Mouse (Mus musculus) kidney, postnatal 0 days (tissue): Measurements from ENCODE around the gene Cntn5. TPM values are rescaled to one million over a fixed set of nuclear protein-coding genes. Genes with fewer than 3 reads are reported as not detected.

ENCODE experiments used
- ATAC-seq: fragments of 200-750 bp; cut with Nextera tagmentation; replicated peaks from 2 replicates; pipeline ENCODE4 v1.8.0; 2017; ENCODE audit warnings: low read depth, moderate number of reproducible peaks, moderate TSS enrichment, moderate library complexity; ENCODE audit not compliant: low FRiP score
- DNase-seq: peaks from one replicate; pipeline ENCODE4 v3.0.0-alpha.2; 2016; ENCODE audit warnings: low spot score
- H3K27ac ChIP-seq: fragments of 300-500 bp; sonication (generic); 2 replicates; pipeline ENCODE4 v1.5.1; 2014; ENCODE audit warnings: mild to moderate bottlenecking
- H3K27me3 ChIP-seq: fragments of 300-500 bp; sonication (generic); 2 replicates; pipeline ENCODE4 v1.6.1; 2014; ENCODE audit warnings: low read length, mixed read lengths; ENCODE audit not compliant: insufficient read depth
- H3K36me3 ChIP-seq: fragments of 300-500 bp; sonication (generic); 2 replicates; pipeline ENCODE4 v1.6.1; 2014; ENCODE audit warnings: low read length, mixed read lengths; ENCODE audit not compliant: insufficient read depth
- H3K4me1 ChIP-seq: fragments of 300-500 bp; sonication (generic); replicated peaks from 2 replicates; pipeline ENCODE4 v1.6.1; 2014; ENCODE audit warnings: antibody characterized with exemption, low read length, mixed read lengths; ENCODE audit not compliant: insufficient read depth
- H3K4me2 ChIP-seq: fragments of 300-500 bp; sonication (generic); 2 replicates; pipeline ENCODE4 v1.6.1; 2014; ENCODE audit warnings: mild to moderate bottlenecking, low read length, moderate library complexity, mixed read lengths
- H3K4me3 ChIP-seq: fragments of 300-500 bp; sonication (generic); replicated peaks from 2 replicates; pipeline ENCODE4 v1.5.1; 2014; ENCODE audit warnings: low read depth, low read length
- H3K9ac ChIP-seq: fragments of 300-500 bp; sonication (generic); 2 replicates; pipeline ENCODE4 v1.6.1; 2014; ENCODE audit warnings: low read depth, low read length
- H3K9me3 ChIP-seq: fragments of 300-500 bp; sonication (generic); replicated peaks from 2 replicates; pipeline ENCODE4 v1.6.1; 2016; ENCODE audit warnings: low read length, inconsistent platforms, mixed read lengths
- CTCF ChIP-seq: IDR thresholded peaks from 2 replicates; pipeline ENCODE4 v1.5.1; 2016; ENCODE audit warnings: antibody characterized with exemption, low read depth, mild to moderate bottlenecking, moderate library complexity
- WGBS: fragments of 180-500 bp; shearing (Covaris S2); extraction: QIAGEN DNeasy Blood & Tissue Kit; methylation state at CpG from one replicate; pipeline ENCODE4 v1.1.7; 2014; 5-methylcytosine and 5-hydroxymethylcytosine counted together
- polyA plus RNA-seq: library from polyadenylated mRNA; unstranded; fragments of >200 nt; fragmentation: Nextera tagmentation; extraction: Ambion mirVana; gene quantifications from 2 replicates; pipeline ENCODE4 v1.2.1, GENCODE M21; 2015

The Cntn5 gene
- polyA plus RNA-seq, 1 experiment from 2014 or later = 0.43 TPM

DNA sequence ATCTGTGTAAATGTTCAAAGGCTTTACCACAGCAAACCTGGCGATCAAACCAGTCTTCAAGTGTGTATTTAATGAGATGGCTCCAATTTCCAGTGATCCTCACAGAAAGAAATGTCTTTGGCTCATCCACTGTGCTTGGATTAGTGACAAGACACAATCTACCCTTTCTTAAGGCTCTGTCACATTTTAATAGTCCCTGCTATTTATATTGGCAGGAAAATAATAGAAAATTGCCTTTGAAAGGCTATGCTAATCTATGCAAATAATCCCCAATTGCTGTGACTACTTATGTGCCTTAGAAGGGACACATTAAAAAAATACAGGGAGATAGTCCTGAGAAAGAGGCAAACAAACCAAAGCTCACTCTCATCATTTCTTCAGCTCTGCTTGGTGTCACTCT lies 672.5 kb downstream of the Cntn5 start:
- Histone ChIP-seq H3K9me3 (no peaks in the 10 kb centered on the region), H3K9ac (no peak overlapping the region), H3K27ac (no peak overlapping the region), H3K4me3 (no peak overlapping the region), H3K27me3 (no peaks in the 10 kb centered on the region), H3K4me1 (no peaks in the 10 kb centered on the region), H3K36me3 (no peaks in the 10 kb centered on the region), H3K4me2 (no peak overlapping the region)
- no peak for DNase-seq
- no peak for TF ChIP-seq CTCF
- no peak for ATAC-seq
- WGBS = 72% methylated on average over 1 of the region's 1 CpGs

DNA sequence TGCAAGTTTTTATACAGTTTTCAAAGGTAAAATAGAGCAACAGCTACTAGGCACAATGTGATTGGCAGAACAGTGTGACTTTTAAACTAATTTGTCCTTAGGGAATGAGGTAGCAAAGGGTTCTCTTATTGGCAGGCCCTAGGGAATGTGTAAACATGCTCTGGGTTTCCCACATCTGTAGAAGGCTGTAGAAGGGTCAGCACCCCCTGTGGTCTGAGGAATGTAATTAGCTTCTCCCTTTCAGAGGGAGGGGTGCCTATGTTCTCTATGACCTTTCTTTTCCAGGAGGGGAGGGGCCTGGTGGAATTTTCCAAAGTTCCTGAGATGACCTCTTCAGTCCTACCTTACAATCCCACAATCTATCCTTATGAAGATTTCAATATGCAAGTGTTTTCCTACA lies 673.6 kb downstream of the Cntn5 start:
- no peaks in the 10 kb centered on the region for H3K36me3 ChIP-seq
- no peak overlapping the region for H3K4me3 ChIP-seq
- TF ChIP-seq CTCF = no peak
- H3K9me3 ChIP-seq = no peaks in the 10 kb centered on the region
- H3K4me2 ChIP-seq = no peak overlapping the region
- no peak for DNase-seq
- H3K27me3 ChIP-seq = no peaks in the 10 kb centered on the region
- no peak overlapping the region for H3K9ac ChIP-seq
- no peak overlapping the region for H3K27ac ChIP-seq
- no peak for ATAC-seq
- H3K4me1 ChIP-seq = no peaks in the 10 kb centered on the region

DNA sequence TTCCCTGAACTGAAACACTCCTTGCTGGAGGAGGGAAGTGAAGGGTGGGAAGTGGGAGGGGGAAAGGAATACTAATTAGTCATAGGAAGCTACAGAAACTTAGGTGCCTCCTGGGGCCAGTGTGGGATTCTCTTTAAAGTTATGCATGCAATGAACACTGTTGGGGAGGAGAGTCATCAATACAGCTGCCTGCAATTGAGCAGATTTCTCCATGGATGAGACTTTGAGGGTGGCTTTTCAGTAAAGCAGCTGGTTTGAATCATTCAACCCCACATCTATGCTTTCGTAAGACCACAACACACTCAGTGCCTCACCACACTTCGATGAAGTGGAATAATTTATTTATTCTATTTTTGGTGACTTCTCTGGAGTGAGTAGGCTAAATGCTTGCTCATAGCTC lies 674.9 kb downstream of the Cntn5 start:
- Histone ChIP-seq H3K9me3 (no peaks in the 10 kb centered on the region), H3K27ac (no peak overlapping the region), H3K36me3 (no peaks in the 10 kb centered on the region), H3K4me1 (no peaks in the 10 kb centered on the region), H3K4me2 (no peak overlapping the region), H3K4me3 (no peak overlapping the region), H3K27me3 (no peaks in the 10 kb centered on the region), H3K9ac (no peak overlapping the region)
- TF ChIP-seq CTCF = no peak
- DNase-seq (peak; percentile 6), ATAC-seq (no peak)
- 40% methylated on average over 2 of the region's 2 CpGs for WGBS

GRCm38 (mm10) chr9:10226013-10226412 lies 678.6 kb downstream of the Cntn5 start:
- Histone ChIP-seq H3K27ac (no peak overlapping the region), H3K9ac (no peak overlapping the region), H3K4me1 (no peaks in the 10 kb centered on the region), H3K9me3 (no peaks in the 10 kb centered on the region), H3K4me3 (no peak overlapping the region), H3K27me3 (no peaks in the 10 kb centered on the region), H3K36me3 (no peaks in the 10 kb centered on the region), H3K4me2 (no peak overlapping the region)
- DNase-seq = no peak
- WGBS = 41% methylated on average over 2 of the region's 2 CpGs
- no peak for TF ChIP-seq CTCF
- no peak for ATAC-seq

DNA sequence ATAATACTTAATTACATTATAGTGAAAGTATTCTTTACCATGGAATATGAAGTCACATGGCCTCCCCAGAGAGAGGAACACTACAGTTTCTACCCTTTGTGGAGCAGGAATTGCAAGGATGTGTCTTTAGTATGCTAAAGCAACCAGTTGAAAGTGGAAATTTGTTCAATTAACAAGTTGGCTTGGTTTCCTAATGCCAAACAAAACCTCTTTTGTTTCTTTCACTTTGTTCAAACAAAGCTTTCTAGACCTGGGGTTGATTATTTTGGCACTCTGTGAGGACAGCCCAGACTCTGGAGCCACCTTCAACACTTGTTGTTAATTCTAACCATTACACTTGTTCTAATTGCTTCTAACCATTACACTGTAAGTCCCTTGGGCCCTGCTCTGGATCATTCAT lies 718.5 kb downstream of the Cntn5 start:
- Histone ChIP-seq H3K27me3 (no peaks in the 10 kb centered on the region), H3K9ac (no peak overlapping the region), H3K36me3 (no peaks in the 10 kb centered on the region), H3K9me3 (no peaks in the 10 kb centered on the region), H3K27ac (no peak overlapping the region), H3K4me2 (no peak overlapping the region), H3K4me3 (no peak overlapping the region), H3K4me1 (no peaks in the 10 kb centered on the region)
- no peak for ATAC-seq
- no peak for TF ChIP-seq CTCF
- no peak for DNase-seq

GRCm38 (mm10) chr9:10170526-10170925 lies 734.0 kb downstream of the Cntn5 start:
- TF ChIP-seq CTCF = no peak
- no peak for ATAC-seq
- WGBS = 95% methylated on average over 3 of the region's 3 CpGs

DNA sequence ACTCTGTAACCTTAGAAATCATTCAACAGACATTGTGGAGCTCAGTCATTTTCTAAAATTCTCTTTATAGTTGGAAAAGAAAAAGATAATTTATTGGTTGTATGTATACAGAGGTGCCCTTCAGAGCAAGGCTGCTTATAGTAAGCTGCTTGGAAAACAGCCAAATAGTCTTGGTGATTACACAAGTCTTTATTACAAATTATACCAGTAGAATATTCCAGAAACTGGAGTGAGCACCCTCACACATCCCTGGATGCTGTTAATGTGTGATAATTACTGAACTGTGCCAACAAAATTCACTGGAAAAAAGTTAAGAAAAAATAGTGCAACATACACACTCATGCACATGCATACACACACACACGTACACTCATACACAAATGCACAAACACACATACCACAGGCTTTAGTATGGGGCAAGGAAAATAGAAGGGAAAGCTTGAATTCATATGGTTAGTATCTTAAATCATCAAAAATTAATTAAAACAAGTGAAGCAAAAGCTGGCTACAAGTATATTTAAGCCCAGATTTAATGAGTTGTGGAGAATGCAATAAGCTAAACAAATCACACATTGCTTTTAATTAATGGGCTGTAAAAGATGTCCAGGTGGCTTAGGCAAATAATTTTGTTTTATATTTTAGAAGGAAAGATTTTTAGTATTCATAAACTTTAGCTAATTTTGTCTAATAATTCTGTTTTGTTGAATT lies 783.1 kb downstream of the Cntn5 start:
- H3K27me3 ChIP-seq = no peaks in the 10 kb centered on the region

More at GRCm38 (mm10) chr9:10170526-10170925, 734.0 kb downstream of the Cntn5 start:
- no peaks in the 10 kb centered on the region for H3K36me3 ChIP-seq
- no peak for DNase-seq
- no peak overlapping the region for H3K9ac ChIP-seq
- H3K4me1 ChIP-seq = no peaks in the 10 kb centered on the region
- no peak overlapping the region for H3K4me2 ChIP-seq
- H3K4me3 ChIP-seq = no peak overlapping the region
- H3K27me3 ChIP-seq = no peaks in the 10 kb centered on the region
- H3K27ac ChIP-seq = no peak overlapping the region
- no peaks in the 10 kb centered on the region for H3K9me3 ChIP-seq

More for the DNA sequence above, 783.1 kb downstream of the Cntn5 start:
- H3K9ac ChIP-seq = no peak overlapping the region
- DNase-seq (no peak), ATAC-seq (no peak)
- H3K4me3 ChIP-seq = no peak overlapping the region
- no peak for TF ChIP-seq CTCF
- no peak overlapping the region for H3K27ac ChIP-seq
- no peaks in the 10 kb centered on the region for H3K9me3 ChIP-seq
- no peaks in the 10 kb centered on the region for H3K36me3 ChIP-seq
- H3K4me2 ChIP-seq = no peak overlapping the region
- no peaks in the 10 kb centered on the region for H3K4me1 ChIP-seq
- WGBS = 69% methylated on average over 1 of the region's 1 CpGs
